Mouse (Mus musculus) myocyte (in vitro differentiated cells): ENCODE measurements at regions not wholly inside any gene's neighbourhood (a gene's known extent, or its start where the extent isn't known, plus 50 kb on each side); places are given as distances from the start of the nearest gene placed in this dataset.

Experiments
- CEBPB ChIP-seq: IDR thresholded peaks from 2 replicates; pipeline ENCODE4 v1.6.1; 2011; ENCODE audit warnings: mild to moderate bottlenecking, moderate library complexity; ENCODE audit not compliant: poor library complexity, insufficient read depth, severe bottlenecking
- E2F4 ChIP-seq: IDR thresholded peaks from one replicate; pipeline ENCODE4 v1.6.1; 2011; ENCODE audit warnings: mild to moderate bottlenecking, control low read depth, moderate library complexity; ENCODE audit not compliant: insufficient read depth
- MAX ChIP-seq: IDR thresholded peaks from one replicate; pipeline ENCODE4 v1.6.1; 2011; ENCODE audit warnings: low read depth, mild to moderate bottlenecking, control low read depth
- MYOD1 ChIP-seq, 3 experiments: IDR thresholded peaks; one replicate each; pipeline ENCODE4 v1.6.1; 2011; ENCODE audit warnings: control low read depth in 2 of 3, low read depth in 2 of 3, mild to moderate bottlenecking in 2 of 3, moderate library complexity in 1 of 3; ENCODE audit not compliant: insufficient read length in 2 of 3, control insufficient read depth in 1 of 3
- MYOG ChIP-seq, 3 experiments: IDR thresholded peaks; one replicate each; pipeline ENCODE4 v1.6.1; 2011; ENCODE audit warnings: control low read depth in 2 of 3, low read depth in 2 of 3, mild to moderate bottlenecking in 2 of 3; ENCODE audit not compliant: insufficient read length in 2 of 3, control insufficient read depth in 1 of 3, insufficient read depth in 1 of 3
- POLR2A ChIP-seq: IDR thresholded peaks from one replicate; pipeline ENCODE4 v1.6.1; 2011; ENCODE audit warnings: low read depth, mild to moderate bottlenecking, control low read depth, moderate library complexity; ENCODE audit not compliant: insufficient read length
- POLR2AphosphoS2 ChIP-seq: IDR thresholded peaks from one replicate; pipeline ENCODE4 v1.6.1; 2011; ENCODE audit warnings: low read depth, control low read depth; ENCODE audit not compliant: insufficient read length
- TCF12 ChIP-seq: IDR thresholded peaks from one replicate; pipeline ENCODE4 v1.6.1; 2011; ENCODE audit warnings: mild to moderate bottlenecking, control low read depth; ENCODE audit not compliant: poor library complexity, insufficient read depth, severe bottlenecking
- TCF3 ChIP-seq: IDR thresholded peaks from one replicate; pipeline ENCODE4 v1.6.1; 2011; ENCODE audit warnings: low read depth, control low read depth; ENCODE audit not compliant: insufficient read length
- USF1 ChIP-seq: IDR thresholded peaks from one replicate; pipeline ENCODE4 v1.6.1; 2011; ENCODE audit warnings: low read depth, mild to moderate bottlenecking, control low read depth, moderate library complexity

DNA sequence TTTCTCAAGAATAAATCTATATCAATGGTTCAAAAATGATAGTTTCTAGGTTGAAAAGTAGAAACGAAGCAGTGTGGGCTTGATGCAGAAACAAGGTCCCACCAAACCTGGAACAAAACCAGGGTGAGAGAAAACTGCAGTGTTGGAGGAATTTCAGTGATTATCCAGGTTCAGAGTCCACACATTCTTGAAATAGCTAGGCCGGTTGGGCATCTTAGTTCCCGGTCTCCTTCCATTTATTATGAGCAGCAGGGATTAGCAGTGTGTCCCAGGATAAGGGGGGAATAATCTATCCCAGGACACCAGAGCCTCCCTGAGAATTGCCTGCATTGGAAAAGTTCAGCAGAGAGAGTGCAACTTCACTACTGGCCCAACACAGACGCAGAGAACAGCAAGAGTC lies 108.5 kb upstream of the L3mbtl3 start:
- no peak for TF ChIP-seq POLR2AphosphoS2
- no peak for TF ChIP-seq TCF3
- no peak for TF ChIP-seq TCF12
- TF ChIP-seq POLR2A = no peak
- TF ChIP-seq USF1 = no peak
- no peak for TF ChIP-seq MYOD1 (IDR thresholded peaks at IDR 0.05; ENCODE audit: control insufficient read depth in 1 of 3, insufficient read length in 2 of 3, low read depth in 2 of 3)
- TF ChIP-seq CEBPB = no peak
- no peak for TF ChIP-seq MAX
- no peak for TF ChIP-seq E2F4
- no peak for TF ChIP-seq MYOG (IDR thresholded peaks at IDR 0.05; ENCODE audit: control insufficient read depth in 1 of 3, insufficient read depth in 1 of 3, insufficient read length in 2 of 3, low read depth in 2 of 3)
